ENCODE assay signal across 19 mouse cellular contexts in genomic region chr6:112236775-112237174, GRCm38 (mm10). TPM values are rescaled to one million over a fixed set of nuclear protein-coding genes. Genes with fewer than 3 reads are reported as not detected.
A peak's percentile ranks its signal among the peaks of the same experiment; 100 is the strongest.
DNase-seq lines count a peak whose midpoint lies in the region; ATAC-seq lines count a peak whose summit lies in the region.
"Had no signal": no experiment of that assay in that cellular context is flagged by ENCODE, and none has a peak within 500 bp of the region (broad histone marks: within the 10 kb centered on the region; RNA-seq: fewer than 3 reads in every experiment).

No protein-coding gene starts in this region.

- DNase-seq in frontal cortex, postnatal 10 days (ENCODE audit: low spot score in 2 of 2), result no peak
- peak; percentile 9 for DNase-seq in layer of hippocampus, adult 9-11 months
- no peak for DNase-seq in layer of hippocampus, postnatal 14 days (ENCODE audit: low spot score in 2 of 2)
- peak; percentile 43 for DNase-seq in right cerebral cortex, adult 18-20 months
- DNase-seq in right cerebral cortex, postnatal 14 days, result no peak
- DNase-seq in lung, postnatal 36 days, result no peak
- DNase-seq: adrenal gland, adult 8-10 months; adrenal gland, postnatal 36 days; B cell, adult 2 months; cerebellum, adult 11 months; cerebellum, adult 8-10 months; embryo, embryonic 11 days; gastrocnemius, postnatal 14 days; heart, adult 2 months; heart, postnatal 14 days had no signal

- ATAC-seq in frontal cortex, adult (ENCODE audit: low TSS enrichment), result peak; percentile 96
- ATAC-seq: CD4-positive, CD25-positive, alpha-beta regulatory T cell, adult 4 months; forebrain, embryonic 14.5 days; hindbrain, postnatal 0 days had no signal

RNA-seq across cellular contexts. Expression of gene Lmcd1, which starts 36.8 kb away (rescaled TPM):
- total RNA-seq in layer of hippocampus, postnatal 14 days (2021), result 1 to 10 TPM; 5.4 to 6.0 TPM

Comparison
In these comparisons a context has a peak if more than half of its experiments do, and no peak if none do; other contexts are left out.
1. DNase-seq: peak in layer of hippocampus, adult 9-11 months (single experiment) and right cerebral cortex, adult 18-20 months (single experiment); none in frontal cortex, postnatal 10 days (0 of 2), layer of hippocampus, postnatal 14 days (0 of 2), right cerebral cortex, postnatal 14 days (single experiment) and lung, postnatal 36 days (single experiment).